Mouse (Mus musculus): ENCODE measurements around the gene Met.

GRCm38 (mm10) chr6:17429041-17429440 lies 34.6 kb upstream of the Met start:
- TF ChIP-seq CTCF (IDR thresholded peaks at IDR 0.05) (no peak), EP300 (IDR thresholded peaks at IDR 0.05) (no peak)

Measured in lung, postnatal 0 days (tissue).